Mouse (Mus musculus): Measurements from ENCODE around the gene Tspan4.

Tspan4 gene

DNA sequence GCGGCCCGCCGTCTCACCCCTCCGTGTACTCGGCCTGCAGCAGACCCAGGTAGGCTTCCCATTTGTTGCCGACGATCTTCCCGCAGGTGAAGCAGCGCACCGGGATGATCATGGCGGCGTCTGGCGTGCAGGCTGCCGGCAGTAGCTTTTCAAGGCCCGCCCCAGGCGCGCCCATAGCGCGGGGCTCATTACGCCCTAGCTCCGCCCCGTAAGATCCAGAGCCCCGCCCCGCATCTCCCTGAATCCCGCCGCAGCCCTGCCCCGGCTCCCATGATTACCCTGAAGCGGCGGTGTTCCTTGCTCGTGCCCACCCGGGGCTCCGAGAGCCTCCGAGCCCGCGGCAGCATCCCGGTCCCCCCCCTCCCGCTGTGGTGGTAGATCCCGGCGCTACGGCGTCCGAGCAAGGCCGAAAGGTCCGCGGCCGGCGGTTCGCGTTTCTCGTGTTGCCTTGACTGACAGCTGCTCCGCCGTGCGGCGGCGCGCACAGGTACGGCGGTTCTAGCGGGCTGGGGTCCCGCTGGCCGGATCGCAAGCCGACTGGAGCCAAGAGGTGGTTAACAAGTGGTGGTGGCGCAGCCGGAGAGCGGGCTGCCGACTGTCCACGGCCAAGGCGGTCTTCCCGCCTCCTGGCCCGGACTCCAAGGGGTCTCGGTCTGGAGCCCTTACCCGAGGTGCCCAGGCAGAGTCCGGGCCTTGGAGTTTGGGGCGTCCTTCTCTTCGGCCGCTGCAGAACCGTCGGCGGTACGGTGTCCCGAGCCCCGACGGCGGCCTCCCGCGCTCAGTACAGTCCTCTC lies at the start of gene Tspan4, which contains the start of gene Polr2l:
Gene Tspan4 (plus strand): TSS at position 230 of the 794 bp plus-strand sequence.
Gene Polr2l (minus strand): TSS at position 122 of the 794 bp plus-strand sequence.
- DNase-seq (ENCODE audit: low read depth, low spot score), result peak; percentile 81

DNA sequence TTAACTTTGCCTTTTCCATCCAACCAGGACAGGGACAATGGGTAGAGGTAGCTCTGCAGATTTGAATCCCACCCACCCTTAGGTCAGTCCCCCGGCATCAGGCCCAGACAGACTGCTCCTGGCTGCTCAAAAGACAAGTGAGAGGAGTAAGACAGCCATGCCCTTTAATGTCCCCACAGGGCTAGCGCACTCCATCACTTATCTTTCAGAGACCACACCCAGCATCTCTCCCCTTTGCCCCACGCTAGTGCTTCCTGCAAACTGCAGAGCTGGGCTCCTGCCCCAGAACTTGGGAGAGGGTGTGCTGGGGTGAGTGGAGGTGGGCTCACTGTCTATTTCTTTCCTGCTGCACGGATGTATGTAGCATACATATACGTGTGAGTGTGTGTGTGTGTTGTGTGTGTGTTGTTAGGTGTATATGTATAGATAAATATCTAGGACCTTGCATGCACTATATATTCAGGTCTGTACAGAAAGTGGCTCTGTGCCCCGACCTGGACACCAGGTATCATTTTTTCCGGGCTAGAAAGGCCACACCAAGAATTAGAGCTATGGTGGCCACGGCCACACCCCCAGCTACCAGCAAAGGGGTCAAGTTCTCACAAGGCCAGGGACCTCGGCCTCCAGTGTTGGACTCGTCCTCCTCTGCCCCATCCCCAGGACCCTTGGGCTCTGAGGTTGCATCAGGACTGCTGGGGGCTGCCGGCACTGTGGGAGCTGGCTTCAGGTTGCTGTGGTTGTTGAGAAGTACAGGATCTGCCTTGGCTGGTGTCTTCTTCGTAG lies 47.9 kb upstream of the Tspan4 start:
- DNase-seq (ENCODE audit: low read depth, low spot score), result no peak

- DNase-seq (ENCODE audit: low read depth, low spot score), result no peak
These were observed 46.3 kb upstream of the Tspan4 start for GRCm38 (mm10) chr7:141428701-141429100.

- no peak for DNase-seq (ENCODE audit: low read depth, low spot score)
These were observed 45.7 kb upstream of the Tspan4 start, which contains the start of gene Cend1 for GRCm38 (mm10) chr7:141429310-141429709. Cend1 (minus strand) TSS chr7:141429491.

GRCm38 (mm10) chr7:141429840-141430584 lies 45.0 kb upstream of the Tspan4 start:
- DNase-seq (ENCODE audit: low read depth, low spot score), result no peak

DNA sequence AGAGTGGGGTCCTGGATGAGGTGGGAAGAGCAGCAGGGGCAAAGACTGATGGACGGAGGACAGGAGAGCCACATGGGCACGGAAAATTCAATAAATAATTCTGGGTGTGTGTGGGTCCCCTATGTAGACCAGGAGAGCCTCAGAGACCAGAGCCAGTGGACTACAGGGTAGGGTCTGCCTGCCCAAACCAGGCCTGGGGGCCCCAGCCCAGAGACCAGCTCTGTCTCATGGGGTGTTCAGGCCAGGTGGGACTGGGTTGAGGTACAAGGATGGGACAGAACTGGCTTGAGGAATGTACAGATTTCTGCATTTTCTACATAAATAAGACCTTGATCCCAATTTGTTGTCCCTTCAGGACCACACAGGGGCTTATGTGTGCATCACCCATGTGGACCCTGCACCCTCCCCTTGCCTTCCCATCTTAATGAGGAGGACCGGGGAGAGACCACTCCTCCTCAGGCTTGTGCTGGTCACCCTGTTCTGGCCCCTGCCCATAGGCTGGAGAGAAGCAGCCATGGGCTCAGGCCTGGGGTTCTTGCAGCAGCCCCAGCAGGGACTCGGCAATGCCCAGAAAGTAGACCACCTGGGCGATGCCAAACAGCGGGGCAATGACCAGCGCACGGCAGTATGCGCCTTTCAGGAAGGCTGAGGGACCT lies 44.3 kb upstream of the Tspan4 start:
- no peak for DNase-seq (ENCODE audit: low read depth, low spot score)

- no peak for DNase-seq (ENCODE audit: low read depth, low spot score)
These were observed 43.4 kb upstream of the Tspan4 start for GRCm38 (mm10) chr7:141431434-141432185.

DNA sequence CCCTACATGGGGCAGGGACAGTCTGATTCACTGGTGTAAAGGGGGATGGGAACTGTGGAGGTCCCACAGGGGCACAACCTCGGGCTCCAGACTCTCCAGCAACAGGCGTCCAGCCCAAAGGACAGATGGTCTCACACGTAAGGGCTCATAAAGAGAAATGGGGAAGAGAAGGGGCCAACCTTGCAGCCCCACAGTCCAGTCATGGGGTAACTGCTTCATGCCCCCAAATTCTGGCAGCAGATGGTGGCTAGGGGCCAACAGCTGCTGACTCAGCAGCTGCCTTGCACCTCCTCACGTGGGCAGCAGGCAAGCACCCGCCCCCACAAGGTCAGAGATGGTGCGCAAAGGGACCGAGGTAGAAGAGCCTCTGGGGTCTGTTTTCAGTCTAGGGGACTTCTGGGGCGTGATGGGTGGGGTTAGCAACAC lies 42.8 kb upstream of the Tspan4 start:
- DNase-seq (ENCODE audit: low read depth, low spot score), result no peak

- DNase-seq (ENCODE audit: low read depth, low spot score), result no peak
These were observed 42.1 kb upstream of the Tspan4 start for GRCm38 (mm10) chr7:141432741-141433516.

- no peak for DNase-seq (ENCODE audit: low read depth, low spot score)
These were observed 41.3 kb upstream of the Tspan4 start for GRCm38 (mm10) chr7:141433517-141434400.

GRCm38 (mm10) chr7:141434464-141434863 lies 40.6 kb upstream of the Tspan4 start:
- DNase-seq (ENCODE audit: low read depth, low spot score), result no peak

- peak; percentile 59 for DNase-seq (ENCODE audit: low read depth, low spot score)
These were observed 39.7 kb upstream of the Tspan4 start for GRCm38 (mm10) chr7:141435129-141435855.

- no peak for DNase-seq (ENCODE audit: low read depth, low spot score)
These were observed 39.1 kb upstream of the Tspan4 start for GRCm38 (mm10) chr7:141435856-141436522.

DNA sequence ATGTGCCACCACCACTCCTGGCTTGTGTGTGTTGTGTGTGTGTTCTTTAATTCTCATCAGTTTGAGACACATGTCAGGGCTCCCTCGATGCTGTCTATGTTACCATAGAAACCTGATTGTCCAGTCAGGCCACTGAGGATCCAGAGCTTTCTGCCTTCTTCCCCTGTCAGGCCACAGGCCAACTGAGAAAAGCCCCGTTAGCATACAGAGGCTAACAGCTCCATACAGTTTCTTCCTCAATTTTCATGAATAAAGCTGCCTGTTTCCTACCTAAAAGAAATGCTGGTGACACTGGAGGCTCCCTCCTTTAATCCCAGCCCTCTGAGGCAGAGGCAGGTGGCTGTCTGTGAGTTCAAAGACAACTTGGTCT lies 38.5 kb upstream of the Tspan4 start:
- DNase-seq (ENCODE audit: low read depth, low spot score), result no peak

DNA sequence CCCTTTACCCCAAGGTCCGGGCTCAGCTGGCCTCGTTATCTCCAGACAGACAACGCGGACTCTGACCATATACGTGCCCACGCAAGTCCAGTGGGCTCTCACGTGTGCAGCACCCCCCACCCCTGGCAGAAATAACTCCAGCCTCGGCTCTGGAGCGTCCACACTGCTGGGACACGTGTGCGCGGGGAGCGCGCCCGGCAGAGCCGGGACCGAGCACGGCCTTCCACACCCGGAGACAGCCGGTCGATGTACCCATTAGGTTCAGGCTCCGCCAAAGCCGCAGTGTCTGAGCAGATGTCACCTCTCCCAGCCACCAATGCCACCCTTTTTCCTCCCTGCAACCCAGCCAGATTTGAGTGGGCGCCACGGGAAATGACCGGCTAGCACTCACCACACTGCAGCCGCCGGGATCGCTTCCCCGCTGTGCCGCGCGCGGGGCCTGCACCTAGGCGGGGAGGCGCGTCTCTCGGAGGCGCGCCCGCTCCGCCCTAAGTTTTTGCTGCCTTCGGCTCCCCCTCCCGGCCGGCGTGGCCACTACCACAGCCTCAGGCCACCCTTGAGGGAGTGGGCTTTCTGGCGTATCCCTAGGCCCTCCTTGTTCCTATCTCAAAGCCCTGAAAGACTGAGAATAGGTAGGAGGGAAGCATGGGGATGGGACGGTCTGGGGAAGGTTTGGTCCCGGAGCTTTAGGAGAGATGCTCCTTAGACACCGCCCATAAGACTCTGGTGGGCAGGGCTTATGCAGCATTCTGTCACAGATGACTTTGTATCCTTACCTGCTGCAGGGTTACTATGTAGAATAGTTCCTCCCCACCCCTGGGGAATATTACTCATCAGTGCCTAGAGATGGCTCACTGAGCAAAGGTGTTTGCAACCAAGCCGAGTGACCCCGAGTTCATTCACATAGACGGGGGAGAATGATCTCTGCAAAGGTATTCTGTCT lies 37.6 kb upstream of the Tspan4 start, which contains the start of gene Slc25a22:
Gene Slc25a22 (minus strand): TSS at position 715 of the 943 bp plus-strand sequence.
- DNase-seq (ENCODE audit: low read depth, low spot score), result peak; percentile 56

- no peak for DNase-seq (ENCODE audit: low read depth, low spot score)
These were observed 36.7 kb upstream of the Tspan4 start for GRCm38 (mm10) chr7:141438201-141438968.
